Mouse (Mus musculus) kidney, adult 2 months (tissue): Measurements from ENCODE around the gene Tmc4.

Experiments used
- CTCF ChIP-seq: fragments of 200-500 bp; conservative IDR thresholded peaks from 2 replicates; pipeline ENCODE4 v1.5.1; 2011; ENCODE audit warnings: low read depth, mild to moderate bottlenecking, control low read depth, low read length, moderate library complexity, mixed read lengths; ENCODE audit not compliant: insufficient read depth, insufficient read length
- POLR2A ChIP-seq: fragments of 200-500 bp; IDR thresholded peaks from one replicate; pipeline ENCODE4 v1.6.1; 2011; ENCODE audit warnings: low read depth, low read length, control low read depth

DNA sequence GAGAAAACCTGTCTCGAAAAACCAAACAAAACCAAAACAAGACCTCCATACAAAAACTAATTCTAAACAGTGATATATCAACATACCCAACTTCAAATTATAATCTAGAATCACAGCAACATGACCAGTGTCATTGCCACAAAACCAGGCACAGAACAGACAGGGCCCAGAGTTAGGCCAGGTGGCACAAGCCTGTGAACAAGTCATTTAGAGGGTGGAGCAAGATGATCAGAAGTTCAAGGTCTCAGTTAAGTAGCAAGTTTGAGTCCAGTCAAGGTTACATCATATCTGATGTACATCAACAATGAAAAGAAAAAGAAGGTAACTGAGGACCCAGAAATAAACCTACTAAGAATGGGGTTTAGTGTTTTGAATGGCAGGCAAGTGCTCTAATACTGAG, 31.6 kb upstream of the Tmc4 start:
- TF ChIP-seq POLR2A (no peak), CTCF (no peak)
